Mouse (Mus musculus) heart, postnatal 0 days (tissue): Measurements from ENCODE around the gene Ccdc22. TPM values are rescaled to one million over a fixed set of nuclear protein-coding genes. Genes with fewer than 3 reads are reported as not detected.

Experiments used
- ATAC-seq: fragments of 200-750 bp; cut with Nextera tagmentation; 2 replicates; pipeline ENCODE4 v1.8.0; 2017; ENCODE audit warnings: low read depth, moderate number of reproducible peaks, moderate library complexity; ENCODE audit not compliant: insufficient read depth
- DNase-seq: peaks from one replicate; pipeline ENCODE4 v3.0.0-alpha.2; 2016; ENCODE audit warnings: low spot score
- H3K27ac ChIP-seq: fragments of 300-500 bp; sonication (generic); 2 replicates; pipeline ENCODE4 v1.5.1; 2014; ENCODE audit warnings: low read depth, mild to moderate bottlenecking
- H3K27me3 ChIP-seq: fragments of 300-500 bp; sonication (generic); 2 replicates; pipeline ENCODE4 v1.6.1; 2014; ENCODE audit warnings: low read length, mixed read lengths; ENCODE audit not compliant: control insufficient read depth, insufficient read depth
- H3K36me3 ChIP-seq: fragments of 300-500 bp; sonication (generic); replicated peaks from 2 replicates; pipeline ENCODE4 v1.6.1; 2014; ENCODE audit warnings: low read length, mixed read lengths; ENCODE audit not compliant: control insufficient read depth, insufficient read depth
- H3K4me1 ChIP-seq: fragments of 300-500 bp; sonication (generic); 2 replicates; pipeline ENCODE4 v1.6.1; 2014; ENCODE audit warnings: antibody characterized with exemption; ENCODE audit not compliant: control insufficient read depth, insufficient read depth
- H3K4me2 ChIP-seq: fragments of 300-500 bp; sonication (generic); 2 replicates; pipeline ENCODE4 v1.6.1; 2014; ENCODE audit warnings: low read depth, mild to moderate bottlenecking, low read length, moderate library complexity
- H3K4me3 ChIP-seq: fragments of 300-500 bp; sonication (generic); 2 replicates; pipeline ENCODE4 v1.5.1; 2014; ENCODE audit warnings: low read depth, low read length
- H3K9ac ChIP-seq: fragments of 300-500 bp; sonication (generic); replicated peaks from 2 replicates; pipeline ENCODE4 v1.6.1; 2014; ENCODE audit warnings: low read depth, low read length, mixed read lengths
- H3K9me3 ChIP-seq: fragments of 300-500 bp; sonication (generic); replicated peaks from 2 replicates; pipeline ENCODE4 v1.6.1; 2016; ENCODE audit warnings: low read length; ENCODE audit not compliant: control insufficient read depth
- CTCF ChIP-seq: IDR thresholded peaks from 2 replicates; pipeline ENCODE4 v1.5.1; 2016; ENCODE audit warnings: antibody characterized with exemption, control low read depth, low read depth
- EP300 ChIP-seq: IDR thresholded peaks from 2 replicates; pipeline ENCODE4 v1.6.1; 2016; ENCODE audit warnings: antibody characterized with exemption, low read depth
- WGBS: fragments of 180-500 bp; shearing (Covaris S2); extraction: QIAGEN DNeasy Blood & Tissue Kit; methylation state at CpG from one replicate; pipeline ENCODE4 v1.1.7; 2014; 5-methylcytosine and 5-hydroxymethylcytosine counted together
- polyA plus RNA-seq: library from polyadenylated mRNA; unstranded; fragments of >200 nt; fragmentation: Nextera tagmentation; extraction: Ambion mirVana; gene quantifications from 2 replicates; pipeline ENCODE4 v1.2.1, GENCODE M21; 2015
- total RNA-seq: library from RNA; depleted of rRNA; stranded (reverse); fragments of >200 nt; gene quantifications from 2 replicates; pipeline ENCODE4 v1.2.3, GENCODE M21; 2014; ENCODE audit warnings: low replicate concordance

Ccdc22 gene
- total and polyA plus RNA-seq, 2 experiments from 2014 or later: 13.9 to 27.8 TPM

DNA sequence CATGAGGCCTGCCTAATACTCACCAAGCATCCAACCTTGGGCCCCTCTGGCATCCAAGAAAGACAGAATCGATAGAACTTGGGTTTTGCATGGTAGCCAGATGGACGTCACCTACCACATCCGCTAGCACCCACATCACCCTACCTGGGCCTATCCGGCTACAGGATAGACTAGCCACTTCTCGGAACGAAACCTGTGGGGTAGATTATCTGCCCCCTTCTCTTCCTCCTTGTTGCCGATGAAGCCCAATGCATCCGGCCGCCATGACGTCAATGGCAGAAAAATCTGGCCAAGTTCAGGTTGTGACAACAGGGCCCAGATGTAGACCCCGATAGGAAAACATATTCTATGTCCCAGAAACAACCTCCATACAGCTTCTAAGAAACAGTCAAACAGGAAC is 21.4 kb downstream of the Ccdc22 start:
- ATAC-seq (no peak), DNase-seq (no peak)
- no peaks in the 10 kb centered on the region for H3K4me1 ChIP-seq
- H3K36me3 ChIP-seq: no peaks in the 10 kb centered on the region
- H3K4me3 ChIP-seq: no peak overlapping the region
- no peak overlapping the region for H3K9ac ChIP-seq
- no peak for TF ChIP-seq CTCF
- no peak for TF ChIP-seq EP300
- no peak overlapping the region for H3K4me2 ChIP-seq
- 88% methylated on average over 11 of the region's 11 CpGs for WGBS
- H3K27me3 ChIP-seq: no peaks in the 10 kb centered on the region
- no peak overlapping the region for H3K27ac ChIP-seq
- H3K9me3 ChIP-seq: no peaks in the 10 kb centered on the region

- Histone ChIP-seq H3K9me3 (no peaks in the 10 kb centered on the region), H3K36me3 (no peaks in the 10 kb centered on the region), H3K4me2 (no peak overlapping the region), H3K4me3 (no peak overlapping the region), H3K27me3 (no peaks in the 10 kb centered on the region), H3K9ac (no peak overlapping the region), H3K4me1 (no peaks in the 10 kb centered on the region), H3K27ac (no peak overlapping the region)
- 72% methylated on average over 2 of the region's 2 CpGs for WGBS
- DNase-seq (no peak), ATAC-seq (no peak)
- no peak for TF ChIP-seq EP300
- no peak for TF ChIP-seq CTCF
Measured at GRCm38 (mm10) chrX:7581151-7581550, 24.2 kb downstream of the Ccdc22 start.

DNA sequence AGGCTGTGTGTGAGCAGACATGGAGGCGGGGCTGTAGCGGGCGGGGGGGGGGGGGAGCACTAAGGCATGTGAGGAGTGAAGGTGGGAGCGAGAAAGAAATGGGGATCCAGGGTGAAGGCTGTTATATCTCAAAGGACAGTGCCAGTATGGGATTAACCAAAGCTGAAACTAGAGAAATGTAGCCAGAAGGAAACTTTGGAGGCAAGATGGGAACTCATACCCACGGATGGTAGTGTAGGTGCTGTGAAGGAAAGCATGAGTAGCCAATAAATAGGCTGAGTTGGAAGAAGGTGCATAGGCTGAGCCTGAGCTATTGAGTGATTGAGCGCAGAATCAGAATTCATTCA is 30.5 kb downstream of the Ccdc22 start:
- H3K4me2 ChIP-seq: peak overlapping the region; percentile 67
- peaks cover 4% of the 10 kb centered on the region; the same call in 1 of the 2 replicates for H3K4me1 ChIP-seq
- no peak overlapping the region for H3K9ac ChIP-seq
- ATAC-seq: no peak
- H3K27me3 ChIP-seq: no peaks in the 10 kb centered on the region
- 30% methylated on average over 5 of the region's 6 CpGs for WGBS
- no peaks in the 10 kb centered on the region for H3K9me3 ChIP-seq
- H3K36me3 ChIP-seq: no peaks in the 10 kb centered on the region
- no peak for DNase-seq
- peak overlapping the region; percentile 70 for H3K4me3 ChIP-seq
- no peak for TF ChIP-seq CTCF
- no peak for TF ChIP-seq EP300
- H3K27ac ChIP-seq: no peak overlapping the region

DNA sequence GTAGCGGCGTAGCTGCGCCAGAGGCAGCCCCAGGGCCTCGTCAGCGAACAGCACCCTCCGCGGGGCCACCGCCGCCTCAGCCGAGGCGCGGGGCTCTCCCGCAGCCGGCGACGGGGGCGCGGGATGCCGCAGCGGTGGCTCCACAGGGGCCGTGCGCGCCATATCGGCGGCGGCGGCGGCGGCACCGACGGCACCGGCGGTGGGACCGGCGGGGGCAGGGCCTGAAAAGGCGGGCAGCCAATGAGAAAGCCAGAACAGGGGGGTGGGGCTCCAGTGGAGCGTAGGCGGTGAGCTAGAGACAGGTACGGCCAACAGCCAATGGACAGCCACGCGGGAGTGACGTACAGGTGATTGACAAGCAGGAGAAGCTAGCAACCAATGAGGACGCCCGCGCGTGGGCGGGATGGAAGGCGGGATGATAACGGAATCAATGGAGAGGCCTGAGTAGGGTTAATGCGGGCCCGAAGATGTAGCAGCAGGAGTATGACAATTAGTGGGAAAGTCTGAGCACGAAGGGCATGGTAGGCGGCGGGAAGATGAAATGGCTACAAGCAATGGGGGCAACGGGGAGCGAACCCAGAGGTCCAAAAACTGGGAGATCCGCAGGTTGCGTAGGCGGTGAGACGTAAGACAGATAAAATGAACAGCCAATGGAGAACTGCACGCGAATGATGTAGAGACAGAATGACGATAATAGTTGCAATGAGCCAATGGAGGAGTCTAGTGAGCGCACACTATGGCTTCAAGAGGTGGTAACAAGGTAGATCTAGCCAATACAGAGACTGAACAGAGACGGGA is 31.0 kb downstream of the Ccdc22 start, which contains the start of gene Ppp1r3f:
Gene Ppp1r3f, minus strand, starts transcription at position 197 of the 798 bp plus-strand sequence.
- Histone ChIP-seq H3K4me1 (peaks cover 4% of the 10 kb centered on the region; the same call in 1 of the 2 replicates), H3K27me3 (no peaks in the 10 kb centered on the region), H3K4me3 (peak within 1 kb of the TSS; percentile 70), H3K4me2 (peak within 1 kb of the TSS; percentile 67), H3K9me3 (no peaks in the 10 kb centered on the region), H3K36me3 (no peaks in the 10 kb centered on the region), H3K9ac (peak within 1 kb of the TSS; percentile 74), H3K27ac (peak within 1 kb of the TSS; percentile 86)
- DNase-seq: peak; percentile 83
- peak; percentile 97 for ATAC-seq
- TF ChIP-seq EP300 (no peak), CTCF (no peak)
- WGBS: 20% methylated on average over 57 of the region's 65 CpGs

DNA sequence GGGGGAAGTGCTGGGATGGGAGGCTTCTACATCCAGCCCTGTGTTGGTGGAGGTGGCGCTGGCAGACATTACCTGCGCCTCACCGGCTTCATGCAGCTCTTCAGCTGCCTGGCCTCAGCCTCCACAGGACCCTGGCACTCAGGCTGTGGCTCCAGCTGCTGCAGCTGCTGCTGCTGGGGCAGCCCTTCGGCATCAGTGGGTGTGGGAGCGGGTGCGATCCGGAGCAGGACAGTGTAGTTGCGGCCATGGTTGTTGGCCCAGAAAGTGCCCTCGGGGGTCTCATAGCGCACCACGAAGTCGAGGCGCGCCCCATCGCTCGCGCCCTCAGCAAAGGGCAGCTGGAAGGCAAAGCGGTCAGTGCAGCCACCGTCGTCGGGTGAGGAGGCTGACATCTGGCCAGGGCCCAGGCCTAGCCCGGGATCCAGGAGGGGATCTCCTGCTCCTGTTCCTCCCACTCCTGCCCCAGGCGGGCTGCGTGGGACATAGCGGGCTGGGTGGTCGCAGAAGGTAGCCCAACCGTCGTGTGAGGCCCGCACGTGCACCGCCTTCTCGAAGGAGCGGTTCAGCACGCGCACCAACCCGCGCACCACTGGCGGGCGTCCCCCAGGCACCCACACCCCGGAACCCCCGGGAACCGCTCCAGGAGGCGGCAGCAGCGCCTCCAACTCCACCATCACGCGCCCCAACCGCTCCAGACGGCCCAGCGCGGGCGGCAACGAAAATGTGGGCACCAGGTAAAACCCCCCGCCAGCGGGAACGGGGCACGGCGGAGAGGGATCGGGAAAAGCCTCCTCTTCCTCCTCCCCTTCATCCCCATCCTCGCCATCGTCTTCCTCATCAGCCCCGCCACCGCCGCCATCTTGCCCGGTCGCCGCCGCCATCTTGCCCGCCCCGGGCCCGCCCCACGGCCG is 31.9 kb downstream of the Ccdc22 start, which contains the start of gene Foxp3:
Gene Foxp3, plus strand, starts transcription at position 469 of the 911 bp plus-strand sequence.
- DNase-seq: no peak
- Histone ChIP-seq H3K4me1 (peaks cover 4% of the 10 kb centered on the region; the same call in 1 of the 2 replicates), H3K27ac (peak within 1 kb of the TSS; percentile 86), H3K9me3 (no peaks in the 10 kb centered on the region), H3K9ac (peak within 1 kb of the TSS; percentile 74), H3K27me3 (no peaks in the 10 kb centered on the region), H3K4me2 (peak within 1 kb of the TSS; percentile 67), H3K36me3 (no peaks in the 10 kb centered on the region), H3K4me3 (peak within 1 kb of the TSS; percentile 70)
- ATAC-seq: peak; percentile 69
- WGBS: 26% methylated on average over 46 of the region's 72 CpGs
- no peak for TF ChIP-seq CTCF
- no peak for TF ChIP-seq EP300
